Mouse (Mus musculus) right cerebral cortex, postnatal 36 days (tissue): ENCODE measurements around the gene Apobec4.
"Not testable (repeated sequence)": the region's sequence is repeated elsewhere in the genome, so short reads cannot be mapped to it uniquely, and the experiment has no call there.

Source experiments
- DNase-seq, 2 experiments: peaks; one replicate each; pipeline ENCODE4 v3.0.0; 2022; ENCODE audit warnings: low spot score in 2 of 2, mixed read lengths in 1 of 2

Gene Apobec4

GRCm38 (mm10) chr1:152766804-152767748 is 16.7 kb downstream of the Apobec4 start:
- DNase-seq = no peak

GRCm38 (mm10) chr1:152767749-152768488 is 17.6 kb downstream of the Apobec4 start:
- peak; percentile 76 to 77 for DNase-seq

GRCm38 (mm10) chr1:152771016-152771415 is 20.7 kb downstream of the Apobec4 start:
- peak in 1 of 2 experiments; percentile 31 for DNase-seq

- DNase-seq = not testable (repeated sequence)
Observed at GRCm38 (mm10) chr1:152774601-152775000, 24.2 kb downstream of the Apobec4 start.

GRCm38 (mm10) chr1:152779071-152779737 is 28.9 kb downstream of the Apobec4 start:
- peak in 1 of 2 experiments; percentile 39 for DNase-seq

- DNase-seq = no peak
Observed at GRCm38 (mm10) chr1:152784620-152785019, 34.3 kb downstream of the Apobec4 start.

GRCm38 (mm10) chr1:152785446-152785845 is 35.1 kb downstream of the Apobec4 start:
- DNase-seq = not testable (repeated sequence)

- no peak for DNase-seq
Observed at GRCm38 (mm10) chr1:152786953-152787352, 36.6 kb downstream of the Apobec4 start.

- DNase-seq = no peak
Observed at GRCm38 (mm10) chr1:152788121-152788660, 37.8 kb downstream of the Apobec4 start.

GRCm38 (mm10) chr1:152790254-152790653 is 39.9 kb downstream of the Apobec4 start:
- DNase-seq = no peak

- no peak for DNase-seq
Observed at GRCm38 (mm10) chr1:152790821-152791220, 40.5 kb downstream of the Apobec4 start.

GRCm38 (mm10) chr1:152791269-152791668 is 40.9 kb downstream of the Apobec4 start:
- DNase-seq = no peak

GRCm38 (mm10) chr1:152792736-152793494 is 42.6 kb downstream of the Apobec4 start:
- DNase-seq = peak in 1 of 2 experiments; percentile 16

- DNase-seq = no peak
Observed at GRCm38 (mm10) chr1:152793495-152794130, 43.3 kb downstream of the Apobec4 start.

GRCm38 (mm10) chr1:152795688-152796255 is 45.4 kb downstream of the Apobec4 start:
- DNase-seq = no peak

- DNase-seq = no peak
Observed at GRCm38 (mm10) chr1:152796683-152797263, 46.4 kb downstream of the Apobec4 start.

- DNase-seq = no peak
Observed at GRCm38 (mm10) chr1:152798125-152798524, 47.8 kb downstream of the Apobec4 start.

- no peak for DNase-seq
Observed at GRCm38 (mm10) chr1:152799897-152800296, 49.5 kb downstream of the Apobec4 start, which contains the start of gene Ncf2. TSS of gene Ncf2 (plus strand) at chr1:152800194.

GRCm38 (mm10) chr1:152800633-152801176 is 50.4 kb downstream of the Apobec4 start:
- no peak for DNase-seq
